Mouse (Mus musculus) embryonic fibroblast, embryonic 13.5 days (primary cell): ENCODE data around the gene Tomm34.

Experiments
- CTCF ChIP-seq: IDR thresholded peaks from 2 replicates; pipeline ENCODE4 v1.5.1; 2011; ENCODE audit warnings: mild to moderate bottlenecking, control low read depth, low read length, moderate library complexity, borderline replicate concordance; ENCODE audit not compliant: insufficient read depth
- POLR2A ChIP-seq: IDR thresholded peaks from 2 replicates; pipeline ENCODE4 v1.6.1; 2011; ENCODE audit warnings: low read depth, mild to moderate bottlenecking, control low read depth, low read length, moderate library complexity

- TF ChIP-seq POLR2A = no peak
- no peak for TF ChIP-seq CTCF
Observed at GRCm38 (mm10) chr2:164111546-164111945, 40.6 kb upstream of the Tomm34 start.
